Mouse (Mus musculus) common myeloid progenitor, adult 5-6 weeks (primary cell): Measurements from ENCODE around the gene Ssh2. TPM values are rescaled to one million over a fixed set of nuclear protein-coding genes. Genes with fewer than 3 reads are reported as not detected.

Experiments
- ATAC-seq: replicated peaks from 2 replicates; pipeline ENCODE4 v1.8.0; 2016; ENCODE audit warnings: low read depth, mild to moderate bottlenecking, moderate TSS enrichment, inconsistent platforms; ENCODE audit not compliant: poor library complexity, severe bottlenecking
- total RNA-seq: library from RNA; stranded (forward); fragments of 200-1000, 187-1606 nt; gene quantifications from 2 replicates; pipeline ENCODE4 v1.2.3, GENCODE M21; 2017

Ssh2 gene
- total RNA-seq, 1 experiment from 2014 or later: 38.2 TPM

- no peak for ATAC-seq
Observed at GRCm38 (mm10) chr11:77486798-77487197, 270.7 kb downstream of the Ssh2 start.

DNA sequence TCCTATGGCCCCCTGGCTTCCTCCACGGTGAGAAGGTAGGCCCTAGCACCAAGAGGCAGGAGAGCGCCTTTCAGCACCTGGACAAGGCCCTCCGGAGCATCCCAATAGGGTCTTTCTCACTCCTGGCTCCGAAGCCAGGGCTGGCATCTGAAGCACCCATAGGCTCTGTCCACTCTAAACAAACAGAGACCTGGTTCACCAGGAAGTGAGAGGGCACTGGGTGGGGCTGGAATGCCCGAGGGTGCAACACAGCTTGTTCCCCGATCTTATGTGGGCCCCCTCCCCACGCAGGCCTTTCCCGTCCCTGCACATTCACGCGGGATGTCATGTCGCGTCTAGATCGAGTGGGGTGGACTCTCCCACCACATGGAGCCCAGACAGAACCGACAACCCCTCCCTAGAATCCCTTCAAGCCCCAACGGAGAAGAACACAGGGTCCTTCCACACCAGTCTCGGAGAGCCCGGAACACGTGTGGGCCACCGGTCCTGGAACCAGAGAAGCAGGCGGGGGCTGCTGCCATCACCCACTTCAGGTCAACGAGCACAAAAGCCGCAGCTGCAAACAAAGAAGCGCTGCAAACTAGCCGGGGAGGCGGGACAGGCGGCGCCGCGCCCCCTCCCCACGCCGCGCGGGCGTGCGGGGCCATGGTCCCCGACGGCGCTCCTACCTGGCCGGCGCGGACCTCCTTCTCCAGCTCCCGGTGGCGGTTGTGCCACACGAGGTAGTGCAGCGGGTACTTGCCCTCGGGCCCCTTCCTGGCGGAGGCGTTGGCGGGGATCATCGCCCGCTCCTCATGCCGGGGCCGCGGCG lies 272.9 kb downstream of the Ssh2 start:
- ATAC-seq: no peak

GRCm38 (mm10) chr11:77489591-77490235 lies 273.6 kb downstream of the Ssh2 start, which contains the start of gene Ankrd13b:
TSS of gene Ankrd13b (minus strand) at chr11:77489678.
- ATAC-seq: no peak

GRCm38 (mm10) chr11:77490451-77490850 lies 274.4 kb downstream of the Ssh2 start:
- ATAC-seq: no peak

- ATAC-seq: peak; percentile 74
Observed at GRCm38 (mm10) chr11:77491123-77491501, 275.0 kb downstream of the Ssh2 start.

- peak; percentile 10; the same call in 1 of the 2 replicates for ATAC-seq
Observed at GRCm38 (mm10) chr11:77491502-77492291, 275.6 kb downstream of the Ssh2 start.

DNA sequence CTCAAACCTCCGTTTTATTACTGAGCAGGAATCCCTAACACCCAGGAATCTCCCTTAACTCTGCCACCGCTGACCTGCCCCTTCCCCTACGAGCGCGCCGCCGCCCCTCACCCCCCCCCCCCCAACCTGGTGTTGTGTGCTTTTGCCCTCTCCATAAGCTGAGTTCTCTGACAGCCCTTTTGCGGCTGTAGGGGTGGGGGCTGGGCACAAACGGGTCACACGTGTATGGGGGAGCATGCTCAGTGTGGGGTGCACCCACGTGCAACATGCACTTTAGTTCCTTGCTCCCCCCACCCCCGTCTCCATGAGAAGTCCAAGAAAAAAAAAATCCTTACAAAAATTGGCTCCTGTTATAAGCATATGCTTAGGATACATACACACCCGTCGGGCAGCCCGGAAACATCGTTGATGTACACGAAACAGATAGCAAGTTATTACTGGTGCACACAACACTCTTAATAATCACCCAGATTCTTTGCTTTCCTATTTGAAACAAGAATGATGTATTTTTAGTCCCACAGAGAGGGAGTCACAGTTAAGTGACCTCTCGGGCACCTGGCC lies 276.3 kb downstream of the Ssh2 start:
- ATAC-seq: no peak

- ATAC-seq: peak; percentile 53
Observed at GRCm38 (mm10) chr11:77492911-77493332, 276.8 kb downstream of the Ssh2 start.

GRCm38 (mm10) chr11:77493512-77494343 lies 277.6 kb downstream of the Ssh2 start, which contains the start of gene Git1:
TSS of gene Git1 (plus strand) at chr11:77493562.
- no peak for ATAC-seq

GRCm38 (mm10) chr11:77494344-77494676 lies 278.2 kb downstream of the Ssh2 start:
- ATAC-seq: no peak

DNA sequence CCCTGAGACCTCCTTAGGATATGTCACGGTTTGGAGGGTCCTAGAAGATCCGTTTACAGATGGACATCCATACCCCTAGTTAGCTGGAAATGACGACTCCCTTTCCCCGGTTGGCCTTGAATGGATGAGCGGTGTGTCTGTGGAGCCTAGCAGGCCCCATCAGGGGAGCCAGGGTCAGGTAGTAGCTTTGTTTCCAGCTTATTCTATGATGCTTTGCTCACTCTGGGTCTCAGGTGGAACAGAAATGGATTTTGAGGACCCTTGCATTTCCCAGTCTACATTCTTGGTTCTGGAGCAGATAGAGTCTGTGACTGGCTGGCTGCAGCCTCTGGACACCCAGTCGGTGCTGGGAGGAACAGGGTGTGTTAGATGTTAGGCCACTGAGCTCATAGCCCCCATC lies 278.7 kb downstream of the Ssh2 start:
- no peak for ATAC-seq

DNA sequence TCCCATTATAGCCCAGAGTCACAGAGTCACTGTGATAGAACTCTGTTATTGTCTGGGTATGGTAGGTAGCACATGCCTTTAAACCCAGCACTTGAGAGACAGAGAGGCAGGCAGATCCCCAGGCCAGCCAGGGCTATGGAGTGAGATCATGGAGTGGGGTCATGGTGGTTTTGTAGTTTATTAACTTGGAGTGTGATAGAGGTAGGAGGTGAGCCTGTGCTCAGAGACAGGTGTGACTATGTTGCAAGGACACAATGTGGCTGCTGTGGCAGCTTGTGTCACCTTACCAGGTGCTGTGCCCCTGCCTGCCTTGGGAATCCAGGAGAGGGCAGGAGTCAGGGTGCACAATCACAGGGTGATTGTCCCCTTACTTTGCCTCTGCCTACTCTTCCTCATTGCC lies 279.4 kb downstream of the Ssh2 start:
- ATAC-seq: no peak

- ATAC-seq: peak; percentile 28
Observed at GRCm38 (mm10) chr11:77497341-77497756, 281.3 kb downstream of the Ssh2 start.

- no peak for ATAC-seq
Observed at GRCm38 (mm10) chr11:77497851-77498250, 281.8 kb downstream of the Ssh2 start.

DNA sequence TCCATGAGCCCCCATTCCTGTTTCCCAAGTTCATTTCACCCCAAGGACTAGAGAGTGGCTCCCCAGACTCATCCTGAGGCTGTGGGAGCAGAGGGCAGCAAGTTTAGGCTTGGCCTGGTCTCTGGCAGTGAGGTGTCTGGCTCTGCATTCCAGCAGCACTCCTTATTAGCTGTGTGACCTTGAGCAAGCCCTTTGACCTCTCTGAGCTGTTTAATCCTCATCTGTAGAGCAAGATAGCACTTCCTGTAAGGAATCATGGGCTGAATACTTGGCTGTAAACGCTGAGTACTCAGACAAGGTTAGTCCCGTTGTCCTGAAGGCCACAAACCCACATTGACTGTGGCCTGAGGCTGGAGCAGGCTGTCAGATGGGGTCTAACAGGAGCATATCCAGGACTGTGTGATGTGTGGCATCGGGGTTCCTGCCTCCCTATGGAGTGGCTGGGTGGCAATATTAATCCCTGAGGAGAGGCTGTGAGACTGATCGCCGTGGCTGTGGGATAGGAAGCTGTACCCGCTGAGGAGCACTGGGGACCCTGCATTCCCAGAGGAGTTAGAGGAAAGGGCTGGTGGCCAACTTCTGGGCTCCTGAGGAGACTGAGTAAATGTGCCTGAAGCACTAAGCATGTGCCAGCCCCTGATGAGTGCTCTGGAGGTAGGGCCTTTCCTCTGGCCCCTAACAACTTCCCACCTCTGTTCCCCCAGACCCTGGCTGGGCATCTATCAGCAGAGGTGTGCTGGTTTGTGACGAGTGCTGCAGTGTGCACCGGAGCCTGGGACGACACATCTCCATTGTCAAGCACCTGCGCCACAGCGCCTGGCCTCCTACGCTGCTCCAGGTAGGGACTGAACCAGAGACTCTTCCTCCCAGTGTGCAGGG lies 282.4 kb downstream of the Ssh2 start:
- no peak for ATAC-seq

GRCm38 (mm10) chr11:77499354-77499753 lies 283.3 kb downstream of the Ssh2 start:
- no peak for ATAC-seq

- ATAC-seq: no peak
Observed at GRCm38 (mm10) chr11:77500361-77501325, 284.6 kb downstream of the Ssh2 start.
